Mouse (Mus musculus): Measurements from ENCODE around the gene Ccdc65.

- TF ChIP-seq CTCF (IDR thresholded peaks at IDR 0.05; ENCODE audit: borderline replicate concordance, extremely low read depth, insufficient read depth, insufficient read length) (no peak), POLR2A (IDR thresholded peaks at IDR 0.05; ENCODE audit: borderline replicate concordance, extremely low read depth, insufficient read depth, insufficient read length, poor library complexity, severe bottlenecking) (no peak)
These were observed 16.4 kb downstream of the Ccdc65 start for GRCm38 (mm10) chr15:98724441-98724840.

All from brain, embryonic 14.5 days (tissue).